Mouse (Mus musculus) embryonic facial prominence, embryonic 13.5 days (tissue): ENCODE measurements at regions not wholly inside any gene's neighbourhood (a gene's known extent, or its start where the extent isn't known, plus 50 kb on each side); places are given as distances from the start of the nearest gene placed in this dataset.
"Not testable (repeated sequence)": the region's sequence is repeated elsewhere in the genome, so short reads cannot be mapped to it uniquely, and the experiment has no call there.

Experiments
- ATAC-seq: fragments of 200-750 bp; cut with Nextera tagmentation; 2 replicates; pipeline ENCODE4 v1.8.0; 2017; ENCODE audit warnings: low read depth; ENCODE audit not compliant: insufficient number of reproducible peaks, insufficient read depth, low FRiP score, low TSS enrichment
- H3K27ac ChIP-seq: fragments of 300-500 bp; sonication (generic); 2 replicates; pipeline ENCODE4 v1.5.1; 2015; ENCODE audit warnings: moderate library complexity, mild to moderate bottlenecking, inconsistent platforms
- H3K27me3 ChIP-seq: fragments of 300-500 bp; sonication (generic); 2 replicates; pipeline ENCODE4 v1.6.1; 2015; ENCODE audit warnings: mild to moderate bottlenecking, inconsistent platforms
- H3K36me3 ChIP-seq: fragments of 300-500 bp; sonication (generic); 2 replicates; pipeline ENCODE4 v1.6.1; 2015; ENCODE audit warnings: mild to moderate bottlenecking, inconsistent platforms
- H3K4me1 ChIP-seq: fragments of 300-500 bp; sonication (generic); 2 replicates; pipeline ENCODE4 v1.6.1; 2015; ENCODE audit warnings: inconsistent platforms
- H3K4me2 ChIP-seq: fragments of 300-500 bp; sonication (generic); 2 replicates; pipeline ENCODE4 v1.6.1; 2015; ENCODE audit warnings: moderate library complexity, mild to moderate bottlenecking, inconsistent platforms
- H3K4me3 ChIP-seq: fragments of 300-500 bp; sonication (generic); 2 replicates; pipeline ENCODE4 v1.5.1; 2015; ENCODE audit warnings: mild to moderate bottlenecking, inconsistent platforms
- H3K9ac ChIP-seq: fragments of 300-500 bp; sonication (generic); 2 replicates; pipeline ENCODE4 v1.6.1; 2015; ENCODE audit warnings: mild to moderate bottlenecking, inconsistent platforms
- H3K9me3 ChIP-seq: fragments of 300-500 bp; sonication (generic); 2 replicates; pipeline ENCODE4 v1.6.1; 2016; ENCODE audit warnings: inconsistent platforms
- WGBS: fragments of 180-500 bp; shearing (Covaris S2); methylation state at CpG from one replicate; pipeline ENCODE4 v1.1.7; 2015; ENCODE audit warnings: mixed read lengths; 5-methylcytosine and 5-hydroxymethylcytosine counted together

DNA sequence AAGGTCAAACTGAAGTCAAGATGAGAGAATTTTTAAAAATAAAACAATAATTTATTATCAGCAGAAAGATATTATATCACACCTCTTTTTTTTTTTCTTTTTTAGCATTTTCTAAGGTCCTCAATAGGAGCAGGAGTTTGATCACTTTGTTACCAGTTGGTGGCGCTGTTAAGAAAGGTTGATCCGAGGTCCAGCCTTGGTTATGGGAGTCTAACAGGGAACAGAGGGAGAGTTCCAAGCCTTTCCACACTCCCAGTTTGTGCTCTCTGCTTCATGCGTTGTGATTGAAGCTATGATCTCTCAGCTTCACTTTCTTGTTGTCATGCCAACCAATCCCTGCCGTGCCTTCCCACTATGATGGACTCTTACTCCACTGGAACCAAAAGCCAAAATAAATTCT lies 83.8 kb downstream of the Fam174a start:
- no peak overlapping the region for H3K4me3 ChIP-seq
- ATAC-seq, result no peak
- H3K4me1 ChIP-seq, result no peaks in the 10 kb centered on the region
- H3K9ac ChIP-seq, result no peak overlapping the region
- H3K36me3 ChIP-seq, result no peaks in the 10 kb centered on the region
- H3K9me3 ChIP-seq, result no peaks in the 10 kb centered on the region
- H3K27ac ChIP-seq, result no peak overlapping the region
- H3K4me2 ChIP-seq, result no peak overlapping the region
- no peaks in the 10 kb centered on the region for H3K27me3 ChIP-seq
- 48% methylated on average over 4 of the region's 4 CpGs for whole genome bisulfite sequencing

DNA sequence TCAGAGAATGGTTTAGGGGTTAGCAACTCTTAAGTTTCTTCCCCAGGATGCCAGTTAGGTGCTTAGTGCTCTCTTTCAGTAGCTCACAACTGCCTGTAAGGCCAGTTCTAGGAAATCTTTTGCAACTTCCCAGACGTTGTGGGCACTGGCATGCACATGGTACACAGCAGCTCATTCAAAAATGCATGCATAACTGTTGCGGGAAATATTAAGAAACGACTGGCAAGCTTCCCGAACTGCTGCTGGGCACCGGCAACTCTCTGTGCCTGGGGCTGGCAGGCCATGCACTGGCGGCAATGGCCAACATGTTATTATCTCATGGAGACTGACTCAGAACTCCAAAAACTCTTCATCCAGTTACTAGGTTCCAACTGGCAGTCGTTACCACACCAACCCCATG lies 86.3 kb downstream of the Fam174a start:
- WGBS, result 86% methylated on average over 7 of the region's 7 CpGs
- ATAC-seq, result no peak

DNA sequence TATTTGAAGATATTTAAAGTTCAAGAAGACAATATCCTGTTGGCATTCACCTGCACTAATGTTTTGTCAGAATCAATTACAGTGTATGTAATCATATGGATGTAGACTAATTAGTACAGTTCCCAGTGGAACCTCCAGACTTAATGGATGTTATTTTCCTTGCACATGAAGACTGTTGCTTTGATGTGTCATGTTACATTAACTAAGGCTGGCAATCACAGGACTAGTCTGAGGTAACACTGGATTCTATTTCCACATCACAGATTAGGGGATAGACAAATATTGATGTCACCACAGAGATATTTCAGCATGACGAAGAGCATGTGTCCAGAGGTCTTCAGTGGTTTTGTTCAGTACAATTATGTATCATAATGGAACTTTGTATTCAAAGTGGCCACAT lies 108.8 kb downstream of the Fam174a start:
- Histone ChIP-seq H3K36me3 (no peaks in the 10 kb centered on the region), H3K9ac (no peak overlapping the region), H3K4me1 (no peaks in the 10 kb centered on the region), H3K27me3 (no peaks in the 10 kb centered on the region), H3K9me3 (no peaks in the 10 kb centered on the region), H3K4me3 (no peak overlapping the region), H3K4me2 (no peak overlapping the region), H3K27ac (no peak overlapping the region)
- no peak for ATAC-seq
- WGBS, result 33% methylated on average over 1 of the region's 1 CpGs

More for the DNA sequence above, 86.3 kb downstream of the Fam174a start:
- Histone ChIP-seq H3K9ac (no peak overlapping the region), H3K4me3 (no peak overlapping the region), H3K9me3 (no peaks in the 10 kb centered on the region), H3K4me1 (no peaks in the 10 kb centered on the region), H3K4me2 (no peak overlapping the region), H3K36me3 (no peaks in the 10 kb centered on the region), H3K27ac (no peak overlapping the region), H3K27me3 (no peaks in the 10 kb centered on the region)

DNA sequence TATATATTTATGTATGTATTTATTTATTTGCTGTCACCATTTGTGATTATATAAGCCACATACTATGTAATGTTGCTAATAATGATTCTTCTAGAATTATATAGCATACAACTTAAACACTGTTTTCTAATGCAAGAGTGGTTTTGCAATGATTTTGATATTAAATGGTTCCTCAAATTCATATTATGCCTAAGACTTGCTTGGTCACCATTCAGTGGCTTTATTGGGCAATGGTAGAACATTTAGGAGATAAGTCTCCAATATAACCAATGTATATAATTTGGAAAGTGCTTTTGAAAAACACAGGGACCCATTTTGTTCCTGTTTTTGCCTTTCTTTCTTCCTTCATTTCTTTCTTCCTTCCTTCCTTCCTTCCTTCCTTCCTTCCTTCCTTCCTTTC lies 112.0 kb downstream of the Fam174a start:
- H3K4me1 ChIP-seq, result no peaks in the 10 kb centered on the region
- H3K27me3 ChIP-seq, result no peaks in the 10 kb centered on the region
- no peaks in the 10 kb centered on the region for H3K9me3 ChIP-seq
- H3K4me2 ChIP-seq, result no peak overlapping the region
- H3K27ac ChIP-seq, result no peak overlapping the region
- no peaks in the 10 kb centered on the region for H3K36me3 ChIP-seq
- H3K4me3 ChIP-seq, result no peak overlapping the region
- no peak for ATAC-seq
- H3K9ac ChIP-seq, result no peak overlapping the region

DNA sequence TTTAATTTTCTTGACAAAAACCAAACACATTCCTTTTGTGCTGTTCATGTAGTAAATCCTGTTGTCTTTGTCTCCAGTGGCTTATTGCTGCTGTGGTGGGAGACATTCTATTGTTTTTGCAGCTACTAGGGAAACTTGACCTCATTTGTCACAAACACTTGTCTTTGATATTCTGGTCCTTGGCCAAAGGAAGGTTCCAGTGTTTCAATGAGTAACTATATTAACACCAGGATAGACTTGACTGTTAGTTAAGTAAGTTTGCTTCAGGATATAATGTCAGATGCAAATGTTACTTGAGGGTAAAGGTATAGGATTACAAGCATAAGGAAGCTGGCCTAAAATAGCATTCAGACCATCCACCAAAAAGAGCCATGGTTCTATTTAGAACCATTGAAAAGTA lies 123.7 kb downstream of the Fam174a start:
- Histone ChIP-seq H3K9me3 (no peaks in the 10 kb centered on the region), H3K27me3 (no peaks in the 10 kb centered on the region), H3K27ac (no peak overlapping the region), H3K4me1 (no peaks in the 10 kb centered on the region), H3K4me3 (no peak overlapping the region), H3K9ac (no peak overlapping the region), H3K36me3 (no peaks in the 10 kb centered on the region), H3K4me2 (no peak overlapping the region)
- no peak for ATAC-seq

DNA sequence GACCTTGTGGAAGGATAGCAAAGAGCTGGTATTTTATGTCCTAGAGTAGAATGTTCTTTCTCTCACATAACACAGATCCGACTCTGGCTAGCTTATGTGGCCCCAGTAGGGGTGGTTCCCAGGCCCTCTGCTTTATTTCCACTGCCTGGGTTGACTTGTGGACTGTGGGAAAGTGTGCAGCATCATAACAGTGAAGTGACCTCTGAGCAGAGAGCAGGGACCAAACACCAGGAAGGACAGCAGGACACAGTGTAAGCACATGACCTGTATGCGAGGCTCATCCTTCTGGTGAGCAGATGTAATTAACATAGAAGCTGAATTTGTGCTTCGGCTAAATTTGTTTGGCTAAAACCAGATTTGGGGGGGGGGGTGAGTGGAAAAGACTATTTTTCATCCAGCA lies 132.1 kb downstream of the Fam174a start:
- Histone ChIP-seq H3K36me3 (no peaks in the 10 kb centered on the region), H3K4me1 (no peaks in the 10 kb centered on the region), H3K27ac (no peak overlapping the region), H3K27me3 (no peaks in the 10 kb centered on the region), H3K4me3 (no peak overlapping the region), H3K4me2 (no peak overlapping the region), H3K9ac (no peak overlapping the region), H3K9me3 (no peaks in the 10 kb centered on the region)
- ATAC-seq, result no peak
- WGBS, result 72% methylated on average over 3 of the region's 3 CpGs

DNA sequence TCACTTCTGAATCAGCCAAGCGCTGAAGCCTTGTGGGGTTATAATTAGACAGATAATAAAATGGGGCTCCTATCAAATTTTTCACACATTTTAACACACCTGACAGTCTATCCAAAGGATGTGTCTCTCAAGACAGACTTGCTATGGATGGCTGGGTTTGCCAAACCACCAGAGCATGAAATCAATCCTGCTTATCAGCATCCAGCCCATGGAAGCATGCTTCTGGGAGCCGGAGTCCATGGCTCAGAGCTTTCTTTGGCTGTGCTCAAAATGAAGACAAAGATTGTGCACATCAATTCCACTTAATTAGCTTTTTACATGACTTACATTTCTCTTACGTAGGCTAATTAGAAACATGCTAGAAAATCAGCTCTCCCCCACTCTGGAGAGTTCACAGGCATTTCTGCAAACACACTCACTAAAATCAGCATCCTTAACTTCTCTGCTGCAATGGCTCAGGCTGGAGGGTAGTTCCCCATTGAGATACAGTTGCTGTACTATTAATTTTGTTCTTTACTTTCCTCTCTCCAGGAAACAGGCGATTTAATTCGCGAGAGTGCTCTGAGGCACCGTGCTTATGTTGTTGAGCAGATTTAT lies 135.6 kb downstream of the Fam174a start:
- 68% methylated on average over 7 of the region's 7 CpGs for WGBS
- no peaks in the 10 kb centered on the region for H3K9me3 ChIP-seq
- no peak overlapping the region for H3K4me3 ChIP-seq
- no peak overlapping the region for H3K9ac ChIP-seq
- no peaks in the 10 kb centered on the region for H3K36me3 ChIP-seq
- H3K4me1 ChIP-seq, result no peaks in the 10 kb centered on the region
- ATAC-seq, result no peak
- no peak overlapping the region for H3K4me2 ChIP-seq
- H3K27ac ChIP-seq, result no peak overlapping the region
- no peaks in the 10 kb centered on the region for H3K27me3 ChIP-seq

DNA sequence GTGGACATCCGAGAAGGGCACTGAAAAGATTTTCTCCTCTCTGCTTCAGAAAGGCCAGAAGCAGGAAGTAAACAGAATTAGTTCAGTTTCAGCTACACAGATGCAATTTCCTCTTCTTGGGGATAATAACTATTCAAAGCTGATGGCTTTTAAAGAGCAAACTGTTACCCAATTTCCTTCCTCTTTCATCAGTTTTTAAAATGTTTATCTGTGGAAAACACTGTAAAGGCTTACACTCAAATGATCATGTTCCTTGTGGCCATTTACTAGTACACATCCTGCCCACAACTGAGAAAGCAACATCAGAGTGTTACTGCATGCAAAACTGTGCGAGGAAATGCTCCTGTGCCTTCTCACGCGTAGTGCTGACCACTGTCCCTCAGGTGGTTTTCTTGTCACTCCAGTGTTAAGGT lies 137.5 kb downstream of the Fam174a start:
- H3K27ac ChIP-seq, result no peak overlapping the region
- H3K9me3 ChIP-seq, result no peaks in the 10 kb centered on the region
- H3K4me3 ChIP-seq, result no peak overlapping the region
- H3K27me3 ChIP-seq, result no peaks in the 10 kb centered on the region
- no peak overlapping the region for H3K4me2 ChIP-seq
- no peaks in the 10 kb centered on the region for H3K36me3 ChIP-seq
- no peak overlapping the region for H3K9ac ChIP-seq
- 65% methylated on average over 4 of the region's 4 CpGs for WGBS
- ATAC-seq, result no peak
- H3K4me1 ChIP-seq, result no peaks in the 10 kb centered on the region

DNA sequence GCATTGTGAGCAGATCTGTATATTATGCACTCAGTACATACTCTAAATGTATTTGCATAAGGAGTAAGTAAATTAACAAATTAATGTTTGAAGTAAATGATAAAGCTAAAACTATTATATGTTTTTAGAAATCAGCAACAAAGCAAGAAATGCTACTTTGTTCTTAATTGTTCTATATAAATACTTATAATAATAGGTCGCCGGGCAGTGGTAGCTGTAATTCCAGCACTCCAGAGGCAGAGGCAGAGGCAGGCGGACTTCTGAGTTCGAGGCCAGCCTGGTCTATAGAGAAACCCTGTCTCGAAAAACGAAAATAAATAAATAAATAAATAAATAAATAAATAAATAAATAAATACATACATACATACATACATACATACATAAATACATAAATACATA lies 138.3 kb downstream of the Fam174a start:
- not testable (repeated sequence) for H3K27me3 ChIP-seq, H3K36me3 ChIP-seq, H3K27ac ChIP-seq, H3K4me3 ChIP-seq, H3K4me2 ChIP-seq, H3K4me1 ChIP-seq, H3K9me3 ChIP-seq, H3K9ac ChIP-seq
- peak; percentile 88; the same call in 1 of the 2 replicates for ATAC-seq
- WGBS, result 78% methylated on average over 6 of the region's 6 CpGs

DNA sequence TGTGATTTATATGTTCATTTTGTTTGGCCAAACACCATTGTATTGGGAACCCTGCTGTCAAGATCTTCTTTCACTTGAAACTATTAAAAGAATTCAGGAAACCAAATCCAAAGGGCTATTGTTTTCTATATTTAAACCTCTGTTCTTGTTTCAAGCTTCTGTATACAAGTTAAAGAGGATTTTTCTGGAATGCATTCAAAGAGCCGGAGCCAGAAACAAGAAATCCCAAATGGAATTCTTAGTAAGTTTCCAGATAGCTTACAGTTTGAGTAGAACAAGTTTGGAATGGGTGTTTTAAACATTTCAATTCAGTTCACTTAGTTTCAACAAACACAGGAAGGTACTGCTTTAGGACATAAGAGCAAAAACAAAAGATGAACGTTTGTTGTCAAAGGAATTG lies 140.8 kb downstream of the Fam174a start:
- Histone ChIP-seq H3K27ac (no peak overlapping the region), H3K4me3 (no peak overlapping the region), H3K27me3 (no peaks in the 10 kb centered on the region), H3K4me2 (no peak overlapping the region), H3K4me1 (no peaks in the 10 kb centered on the region), H3K9ac (no peak overlapping the region), H3K9me3 (no peaks in the 10 kb centered on the region), H3K36me3 (no peaks in the 10 kb centered on the region)
- 66% methylated on average over 2 of the region's 2 CpGs for WGBS
- no peak for ATAC-seq

DNA sequence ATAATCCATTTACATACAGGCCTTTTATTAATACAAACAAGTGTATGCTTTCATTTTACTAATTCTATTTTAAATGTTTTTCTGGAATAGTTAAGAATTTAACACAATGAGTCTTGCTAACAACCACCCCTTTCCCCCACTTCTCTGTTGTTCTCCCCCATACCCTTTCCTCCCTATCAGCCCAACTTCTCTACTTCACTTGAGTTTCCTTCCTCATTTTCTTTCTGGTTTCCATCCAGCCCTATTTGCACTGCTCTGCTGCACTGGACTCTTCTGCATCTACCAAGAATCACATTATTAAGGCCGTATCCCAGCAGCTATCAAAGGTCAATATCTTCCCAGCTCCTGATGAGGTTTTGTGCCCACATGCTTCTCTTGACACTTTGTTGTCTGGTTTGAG lies 145.9 kb downstream of the Fam174a start:
- WGBS, result 92% methylated on average over 1 of the region's 1 CpGs
- no peak for ATAC-seq
- no peaks in the 10 kb centered on the region for H3K4me1 ChIP-seq
- no peaks in the 10 kb centered on the region for H3K36me3 ChIP-seq
- H3K27me3 ChIP-seq, result no peaks in the 10 kb centered on the region
- no peak overlapping the region for H3K4me2 ChIP-seq
- no peaks in the 10 kb centered on the region for H3K9me3 ChIP-seq
- H3K4me3 ChIP-seq, result no peak overlapping the region
- H3K27ac ChIP-seq, result no peak overlapping the region
- H3K9ac ChIP-seq, result no peak overlapping the region

DNA sequence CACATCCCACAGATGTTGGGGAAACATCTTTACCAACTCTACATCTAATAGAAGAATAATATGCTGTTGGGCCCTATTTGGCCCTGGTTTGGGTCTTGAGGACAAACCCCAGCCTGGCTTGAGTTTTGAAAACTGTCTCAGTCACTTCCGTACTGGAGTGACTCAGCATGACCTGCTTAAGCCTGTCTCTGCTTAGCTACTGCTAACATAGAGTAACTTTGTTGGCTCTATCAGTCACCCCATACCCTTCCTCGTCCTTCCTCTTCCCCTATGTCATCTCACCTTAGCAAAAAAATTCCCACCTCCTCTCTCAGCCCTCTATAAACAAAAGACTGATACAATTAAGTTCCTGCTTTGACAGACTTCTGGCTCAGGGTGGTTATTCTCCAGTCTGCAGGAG lies 154.7 kb downstream of the Fam174a start:
- H3K27me3 ChIP-seq, result no peaks in the 10 kb centered on the region
- H3K36me3 ChIP-seq, result no peaks in the 10 kb centered on the region
- H3K9ac ChIP-seq, result no peak overlapping the region
- no peaks in the 10 kb centered on the region for H3K4me1 ChIP-seq
- WGBS, result 67% methylated on average over 2 of the region's 2 CpGs
- H3K9me3 ChIP-seq, result no peaks in the 10 kb centered on the region
- no peak overlapping the region for H3K27ac ChIP-seq
- H3K4me3 ChIP-seq, result no peak overlapping the region
- ATAC-seq, result no peak
- no peak overlapping the region for H3K4me2 ChIP-seq

DNA sequence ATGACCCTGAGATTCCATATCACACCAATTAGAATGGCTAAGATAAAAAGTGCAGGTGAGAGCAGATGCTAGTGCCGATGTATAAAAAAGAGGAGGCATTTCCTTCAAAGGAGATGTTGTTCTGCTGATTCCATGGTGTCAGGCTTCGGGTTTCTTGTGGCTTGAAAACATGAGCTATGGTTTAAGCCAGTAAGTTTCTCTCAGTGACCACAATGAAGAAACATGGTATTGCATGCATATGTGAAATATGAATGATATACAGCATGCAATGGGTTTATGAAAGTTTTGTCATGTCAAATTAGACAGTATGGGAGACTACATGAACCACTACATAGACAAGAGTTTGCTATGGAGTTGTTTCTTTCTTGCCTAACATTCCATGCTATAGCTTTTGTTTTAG lies 155.3 kb downstream of the Fam174a start:
- no peaks in the 10 kb centered on the region for H3K4me1 ChIP-seq
- no peak for ATAC-seq
- H3K36me3 ChIP-seq, result no peaks in the 10 kb centered on the region
- H3K4me2 ChIP-seq, result no peak overlapping the region
- no peaks in the 10 kb centered on the region for H3K27me3 ChIP-seq
- H3K27ac ChIP-seq, result no peak overlapping the region
- WGBS, result 63% methylated on average over 2 of the region's 2 CpGs
- no peak overlapping the region for H3K9ac ChIP-seq
- no peak overlapping the region for H3K4me3 ChIP-seq
- H3K9me3 ChIP-seq, result no peaks in the 10 kb centered on the region
